Mouse (Mus musculus) hindbrain, postnatal 0 days (tissue): ENCODE measurements at regions not wholly inside any gene's neighbourhood (a gene's known extent, or its start where the extent isn't known, plus 50 kb on each side); places are given as distances from the start of the nearest gene placed in this dataset.

Experiments
- ATAC-seq: fragments of 200-750 bp; cut with Nextera tagmentation; 2 replicates; pipeline ENCODE4 v1.8.0; 2017; ENCODE audit warnings: mild to moderate bottlenecking, moderate TSS enrichment, moderate library complexity
- DNase-seq: peaks from one replicate; pipeline ENCODE4 v3.0.0-alpha.2; 2015; ENCODE audit warnings: low spot score
- H3K27ac ChIP-seq: fragments of 300-500 bp; sonication (generic); 2 replicates; pipeline ENCODE4 v1.5.1; 2014; ENCODE audit warnings: mild to moderate bottlenecking
- H3K27me3 ChIP-seq: fragments of 300-500 bp; sonication (generic); 2 replicates; pipeline ENCODE4 v1.6.1; 2014; ENCODE audit warnings: low read length, mixed read lengths; ENCODE audit not compliant: insufficient read depth
- H3K36me3 ChIP-seq: fragments of 300-500 bp; sonication (generic); 2 replicates; pipeline ENCODE4 v1.6.1; 2014; ENCODE audit warnings: low read length, mixed read lengths; ENCODE audit not compliant: insufficient read depth
- H3K4me1 ChIP-seq: fragments of 300-500 bp; sonication (generic); 2 replicates; pipeline ENCODE4 v1.6.1; 2014; ENCODE audit warnings: antibody characterized with exemption, low read length, mixed read lengths; ENCODE audit not compliant: insufficient read depth
- H3K4me2 ChIP-seq: fragments of 300-500 bp; sonication (generic); 2 replicates; pipeline ENCODE4 v1.6.1; 2014; ENCODE audit warnings: low read depth, mild to moderate bottlenecking, low read length, moderate library complexity, mixed read lengths
- H3K4me3 ChIP-seq: fragments of 300-500 bp; sonication (generic); 2 replicates; pipeline ENCODE4 v1.5.1; 2014; ENCODE audit warnings: low read length
- H3K9ac ChIP-seq: fragments of 300-500 bp; sonication (generic); replicated peaks from 2 replicates; pipeline ENCODE4 v1.6.1; 2014; ENCODE audit warnings: mild to moderate bottlenecking, low read length, moderate library complexity, mixed read lengths
- H3K9me3 ChIP-seq: fragments of 300-500 bp; sonication (generic); 2 replicates; pipeline ENCODE4 v1.6.1; 2016; ENCODE audit warnings: low read length, mixed read lengths
- CTCF ChIP-seq: IDR thresholded peaks from 2 replicates; pipeline ENCODE4 v1.5.1; 2016; ENCODE audit warnings: antibody characterized with exemption, control low read depth, low read depth
- WGBS: fragments of 180-500 bp; shearing (Covaris S2); extraction: QIAGEN DNeasy Blood & Tissue Kit; methylation state at CpG from one replicate; pipeline ENCODE4 v1.1.7; 2014; 5-methylcytosine and 5-hydroxymethylcytosine counted together

- no peak for ATAC-seq
- no peak for DNase-seq
Measured at GRCm38 (mm10) chr16:77166722-77167121, 153.2 kb downstream of the Usp25 start.

GRCm38 (mm10) chr16:77173026-77173692 lies 159.7 kb downstream of the Usp25 start:
- no peak overlapping the region for H3K9ac ChIP-seq
- ATAC-seq = no peak
- no peaks in the 10 kb centered on the region for H3K9me3 ChIP-seq
- no peaks in the 10 kb centered on the region for H3K36me3 ChIP-seq
- no peak overlapping the region for H3K4me3 ChIP-seq
- no peak for DNase-seq
- no peak overlapping the region for H3K4me2 ChIP-seq
- TF ChIP-seq CTCF = no peak
- H3K27me3 ChIP-seq = no peaks in the 10 kb centered on the region
- WGBS = 36% methylated on average over 8 of the region's 8 CpGs
- H3K27ac ChIP-seq = no peak overlapping the region
- no peaks in the 10 kb centered on the region; the same call in 1 of the 2 replicates for H3K4me1 ChIP-seq

More at GRCm38 (mm10) chr16:77166722-77167121, 153.2 kb downstream of the Usp25 start:
- no peaks in the 10 kb centered on the region for H3K36me3 ChIP-seq
- no peaks in the 10 kb centered on the region for H3K9me3 ChIP-seq
- no peaks in the 10 kb centered on the region for H3K27me3 ChIP-seq
- H3K4me3 ChIP-seq = no peak overlapping the region
- no peak overlapping the region for H3K4me2 ChIP-seq
- peak; percentile 34 for TF ChIP-seq CTCF
- no peak overlapping the region for H3K27ac ChIP-seq
- H3K4me1 ChIP-seq = no peaks in the 10 kb centered on the region
- H3K9ac ChIP-seq = no peak overlapping the region
- 69% methylated on average over 4 of the region's 4 CpGs for WGBS

- no peak for TF ChIP-seq CTCF
- DNase-seq = no peak
- WGBS = 85% methylated on average over 7 of the region's 7 CpGs
Measured at GRCm38 (mm10) chr16:77174744-77175432, 161.4 kb downstream of the Usp25 start.

GRCm38 (mm10) chr16:77180990-77181389 lies 167.5 kb downstream of the Usp25 start:
- TF ChIP-seq CTCF = no peak
- Histone ChIP-seq H3K4me3 (no peak overlapping the region), H3K27ac (no peak overlapping the region), H3K27me3 (no peaks in the 10 kb centered on the region), H3K9me3 (no peaks in the 10 kb centered on the region), H3K4me2 (no peak overlapping the region), H3K4me1 (no peaks in the 10 kb centered on the region), H3K9ac (no peak overlapping the region), H3K36me3 (no peaks in the 10 kb centered on the region)
- WGBS = 89% methylated on average over 2 of the region's 2 CpGs
- ATAC-seq = no peak
- no peak for DNase-seq

More at GRCm38 (mm10) chr16:77174744-77175432, 161.4 kb downstream of the Usp25 start:
- no peak overlapping the region for H3K27ac ChIP-seq
- H3K4me1 ChIP-seq = no peaks in the 10 kb centered on the region; the same call in 1 of the 2 replicates
- ATAC-seq = no peak
- H3K4me2 ChIP-seq = no peak overlapping the region
- no peak overlapping the region for H3K4me3 ChIP-seq
- no peaks in the 10 kb centered on the region for H3K36me3 ChIP-seq
- H3K9ac ChIP-seq = no peak overlapping the region
- no peaks in the 10 kb centered on the region for H3K27me3 ChIP-seq
- H3K9me3 ChIP-seq = no peaks in the 10 kb centered on the region
